Mouse (Mus musculus) neutrophil, adult 59 days (primary cell): ENCODE results near the gene Vmn2r26. TPM values are rescaled to one million over a fixed set of nuclear protein-coding genes. Genes with fewer than 3 reads are reported as not detected.

ENCODE experiments used
- total RNA-seq, 2 experiments: library from RNA; stranded (reverse); gene quantifications; 1 replicate in 1 of 2; 2 replicates in 1 of 2; pipeline ENCODE4 v1.2.4; 2023

Vmn2r26 gene
- under 1 TPM in 1 of 2 experiments, not detected in 1; 0.07 TPM for total RNA-seq

GRCm38 (mm10) chr6:124024268-124024667, at the start of gene Vmn2r26:
TSS of gene Vmn2r26 (plus strand) at chr6:124024568.

Other genes with a start within 250 kb of the Vmn2r26 start
- not detected for gene Vmn2r24, start 245.7 kb upstream of the Vmn2r26 start, total RNA-seq
- gene Vmn2r25, start 171.1 kb upstream of the Vmn2r26 start, total RNA-seq = not detected
- not detected for gene Vmn2r27, start 207.3 kb downstream of the Vmn2r26 start, total RNA-seq